ENCODE assay signal across 8 mouse cellular contexts in the genomic region with DNA sequence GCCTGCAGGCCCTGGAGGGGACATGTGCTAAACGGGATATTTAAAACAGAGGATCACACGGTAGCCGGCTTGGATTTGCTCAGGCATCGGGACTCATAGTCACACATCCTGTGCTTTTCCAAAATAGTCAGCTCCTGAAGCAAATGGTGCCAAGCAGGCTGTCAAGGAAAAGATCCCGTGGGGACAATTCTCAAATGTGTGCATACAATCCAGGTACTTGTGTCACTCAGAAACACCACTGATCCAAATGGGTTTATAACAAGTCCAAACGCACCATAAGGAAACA. TPM values are rescaled to one million over a fixed set of nuclear protein-coding genes. Genes with fewer than 3 reads are reported as not detected.
DNase-seq lines count a peak whose midpoint lies in the region; ATAC-seq lines count a peak whose summit lies in the region.

No protein-coding gene starts in this region.

- H3K27me3 ChIP-seq in neural tube, embryonic 11.5 days (ENCODE audit: control insufficient read depth, insufficient read depth, low read length), result no peaks in the 10 kb centered on the region
- 0 out of 2 replicates have a peak, but pooled peaks cover 3% of the 10 kb centered on the region for H3K27me3 ChIP-seq in liver, embryonic 13.5 days

- no peaks in the 10 kb centered on the region for H3K9me3 ChIP-seq in neural tube, embryonic 11.5 days (ENCODE audit: control insufficient read depth, low read length)
- no peaks in the 10 kb centered on the region for H3K9me3 ChIP-seq in liver, embryonic 13.5 days (replicated peaks)

- no peaks in the 10 kb centered on the region for H3K36me3 ChIP-seq in neural tube, embryonic 11.5 days (ENCODE audit: control insufficient read depth, insufficient read depth, low read length)
- no peaks in the 10 kb centered on the region for H3K36me3 ChIP-seq in liver, embryonic 13.5 days

- H3K9ac ChIP-seq in neural tube, embryonic 11.5 days (ENCODE audit: low read length), result peak overlapping the region; percentile 99
- H3K9ac ChIP-seq in liver, embryonic 13.5 days, result peak overlapping the region; percentile 95

- peak overlapping the region; percentile 99 for H3K27ac ChIP-seq in neural tube, embryonic 11.5 days (ENCODE audit: low read depth, low read length)
- peak overlapping the region; percentile 90 for H3K27ac ChIP-seq in liver, embryonic 13.5 days

- peak overlapping the region; percentile 88 for H3K4me2 ChIP-seq in neural tube, embryonic 11.5 days (ENCODE audit: low read depth)
- H3K4me2 ChIP-seq in liver, embryonic 13.5 days, result peak overlapping the region; percentile 97

- peak; percentile 55 for DNase-seq in cerebellum, adult 9-10 months
- DNase-seq in cerebellum, postnatal 14 days, result no peak
- DNase-seq in neural tube, embryonic 11.5 days (ENCODE audit: low spot score), result no peak
- no peak for DNase-seq in neural tube, embryonic 10.5 days (ENCODE audit: extremely low spot score, low spot score)
- no peak for DNase-seq in liver, embryonic 13.5 days
- DNase-seq in adrenal gland, postnatal 25 days, result no peak
- DNase-seq in adrenal gland, adult 2 months, result no peak
- no peak for DNase-seq in layer of hippocampus, adult 9-11 months

- H3K4me1 ChIP-seq in neural tube, embryonic 11.5 days (ENCODE audit: control insufficient read depth, insufficient read depth, low read length), result peaks cover 25% of the 10 kb centered on the region
- peaks cover 38% of the 10 kb centered on the region for H3K4me1 ChIP-seq in liver, embryonic 13.5 days (replicated peaks)

- no peak overlapping the region for H3K4me3 ChIP-seq in neural tube, embryonic 11.5 days (ENCODE audit: low read depth, low read length)
- H3K4me3 ChIP-seq in liver, embryonic 13.5 days (replicated peaks), result peak overlapping the region; percentile 85

- ATAC-seq in neural tube, embryonic 11.5 days (ENCODE audit: insufficient read depth, low FRiP score, low TSS enrichment), result no peak
- ATAC-seq in liver, embryonic 13.5 days (ENCODE audit: low read depth), result no peak

- WGBS in neural tube, embryonic 11.5 days, result 51% methylated on average over 6 of the region's 6 CpGs
- WGBS in liver, embryonic 13.5 days (ENCODE audit: insufficient replicate concordance), result 74% methylated on average over 6 of the region's 6 CpGs

RNA-seq across cellular contexts. Expression of a gene that starts 0.3 kb away (rescaled TPM):
- polyA plus RNA-seq in neural tube, embryonic 11.5 days (2014; fragmentation: Nextera tagmentation; extraction: Ambion mirVana), result 37.0 and 43.7 TPM in 2 replicates
- polyA plus RNA-seq in liver, embryonic 13.5 days (2015; fragmentation: Nextera tagmentation; extraction: Ambion mirVana), result 11.8 and 14.5 TPM in 2 replicates
- 12.2 and 20.9 TPM in 2 replicates for total RNA-seq in adrenal gland, postnatal 25 days (2021)
- total RNA-seq in adrenal gland, adult 2 months (2021), result 10 to 100 TPM; 16.3 to 23.3 TPM
- 27.8 and 41.3 TPM in 2 replicates for polyA plus RNA-seq in adrenal gland, adult 2 months (2012; rRNA removed)
